Mouse (Mus musculus) right cerebral cortex, postnatal 36 days (tissue): ENCODE measurements around the gene Dip2c.

Source experiments
- DNase-seq, 2 experiments: peaks; one replicate each; pipeline ENCODE4 v3.0.0; 2022; ENCODE audit warnings: low spot score in 2 of 2, mixed read lengths in 1 of 2

Dip2c gene

DNA sequence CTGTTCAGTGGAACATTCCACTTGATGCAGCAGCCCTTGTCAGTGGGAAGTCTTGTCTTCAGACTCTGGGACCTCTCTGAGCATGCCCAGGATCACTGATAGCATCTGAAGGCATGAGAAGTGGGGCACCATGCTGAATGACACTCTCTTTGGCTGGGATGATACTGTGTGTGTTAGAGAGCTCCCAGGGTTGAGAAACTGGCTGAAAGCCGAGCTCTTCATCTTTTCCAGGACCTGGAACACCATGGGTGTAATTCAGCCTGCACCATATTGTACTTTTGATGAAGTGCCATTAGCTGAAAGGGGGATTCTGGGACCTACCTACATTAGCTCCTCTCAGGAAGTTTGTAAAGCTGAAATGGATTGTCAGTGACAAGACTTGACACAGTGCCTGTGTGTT, 146.5 kb downstream of the Dip2c start:
- no peak for DNase-seq

DNA sequence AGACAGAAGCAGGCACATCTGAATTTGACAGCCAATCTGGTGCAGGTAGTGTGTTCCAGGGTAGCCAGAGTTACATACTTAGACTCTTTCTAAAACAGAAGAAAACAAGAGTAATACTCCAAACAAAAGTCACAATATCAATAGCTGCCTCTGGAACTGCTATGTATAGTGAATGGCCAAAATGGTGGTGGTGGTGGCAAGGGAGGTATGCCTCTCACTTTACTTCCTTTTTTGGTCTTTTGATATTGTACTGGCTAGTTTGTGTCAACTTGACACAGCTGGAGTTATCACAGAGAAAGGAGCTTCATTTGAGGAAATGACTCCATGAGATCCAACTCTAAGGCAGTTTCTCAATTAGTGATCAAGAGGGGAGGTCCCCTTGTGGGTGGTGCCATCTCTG, 148.1 kb downstream of the Dip2c start:
- DNase-seq, result no peak

DNA sequence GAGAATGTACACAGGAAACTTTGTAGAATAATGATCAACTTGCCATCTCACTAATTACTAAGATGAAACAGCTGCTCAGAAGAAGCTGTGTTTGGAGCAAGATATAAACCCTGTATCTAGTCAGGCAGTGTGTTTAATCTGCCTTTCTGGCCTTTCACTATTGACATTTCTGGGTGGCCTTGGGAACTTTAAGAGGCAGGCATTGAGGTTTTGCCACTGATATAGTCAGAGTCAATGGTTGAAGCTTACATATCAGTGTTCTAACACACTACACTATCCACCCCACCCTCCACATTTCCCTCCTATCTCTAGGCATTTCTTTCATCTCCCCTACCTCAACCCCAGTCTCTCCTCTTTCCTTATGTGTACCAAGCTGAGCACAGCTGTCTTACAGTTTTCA, 149.9 kb downstream of the Dip2c start:
- DNase-seq, result no peak

DNA sequence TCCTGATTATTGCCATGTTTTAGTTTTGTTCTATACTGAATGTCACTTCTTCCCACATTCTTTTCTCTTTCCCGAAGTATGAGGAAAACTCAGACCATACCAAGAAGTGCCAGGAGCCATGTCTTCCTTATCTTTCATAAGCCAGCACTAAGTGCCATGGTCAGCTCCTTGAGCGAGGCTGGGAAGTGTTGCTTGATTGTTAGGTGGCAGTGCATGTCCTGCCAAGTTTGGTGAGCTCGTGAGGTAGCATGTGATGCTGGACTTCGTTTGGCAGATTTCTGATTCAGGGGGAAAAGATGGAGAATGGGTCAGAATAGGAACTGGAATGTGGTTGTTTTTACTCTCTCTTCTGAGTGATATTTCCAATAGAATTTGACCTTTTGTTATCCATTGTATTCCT, 150.5 kb downstream of the Dip2c start:
- DNase-seq, result no peak

DNA sequence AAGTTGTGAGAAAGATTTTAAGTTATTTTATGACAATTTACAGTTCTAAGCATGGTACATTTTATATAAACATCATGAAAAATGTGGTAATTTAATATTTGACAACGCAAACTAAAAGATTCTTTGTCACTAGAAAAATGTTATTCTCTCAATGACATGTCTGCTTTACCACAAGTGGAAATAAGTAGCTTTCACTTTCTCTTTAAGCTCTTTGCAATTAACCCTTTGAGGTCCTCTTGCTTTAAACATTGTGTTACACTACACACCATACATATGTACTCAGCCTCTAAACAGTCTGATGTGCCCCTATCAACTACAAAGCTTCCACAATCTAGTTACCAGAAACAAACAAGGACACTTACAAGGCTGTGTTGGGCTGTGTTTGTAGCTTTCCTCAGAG, 153.6 kb downstream of the Dip2c start:
- DNase-seq, result no peak

DNA sequence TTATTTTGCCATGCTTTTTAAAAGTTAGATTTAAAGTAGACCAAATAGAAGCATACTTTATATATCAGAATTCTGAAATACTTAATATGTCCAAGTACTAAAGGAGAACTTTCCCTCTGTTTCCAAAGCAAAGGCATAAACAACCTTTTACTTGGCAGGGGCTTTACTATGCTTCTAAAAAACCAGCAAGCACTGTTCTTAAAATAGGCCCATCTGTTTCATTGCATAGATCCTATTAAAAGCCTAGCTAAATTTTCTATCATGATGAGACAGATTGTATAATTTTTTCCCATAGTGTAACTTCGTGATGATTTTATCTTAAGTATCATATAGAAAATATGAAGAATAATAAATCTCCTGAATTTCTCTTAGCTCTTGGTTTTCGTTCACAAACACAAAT, 154.4 kb downstream of the Dip2c start:
- DNase-seq, result no peak

DNA sequence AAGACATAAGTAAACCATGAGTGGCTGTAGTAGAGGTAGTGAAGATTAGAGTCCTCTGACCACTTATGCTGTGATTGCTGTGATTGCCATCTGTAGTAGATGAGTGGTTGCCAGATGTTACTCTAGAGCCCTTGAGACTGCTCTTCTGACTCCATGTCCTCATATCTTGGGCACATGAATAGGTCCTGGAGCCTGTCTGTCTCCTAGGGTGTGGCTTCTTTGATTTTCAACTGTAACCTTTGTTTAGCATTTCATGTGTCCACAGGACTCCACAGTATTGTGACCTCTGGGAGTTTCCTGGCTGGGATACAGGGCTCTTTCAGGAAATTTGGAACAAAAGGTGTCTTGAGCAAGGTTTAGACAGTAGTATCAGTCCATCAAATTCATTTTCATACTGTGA, 155.1 kb downstream of the Dip2c start:
- no peak for DNase-seq

DNA sequence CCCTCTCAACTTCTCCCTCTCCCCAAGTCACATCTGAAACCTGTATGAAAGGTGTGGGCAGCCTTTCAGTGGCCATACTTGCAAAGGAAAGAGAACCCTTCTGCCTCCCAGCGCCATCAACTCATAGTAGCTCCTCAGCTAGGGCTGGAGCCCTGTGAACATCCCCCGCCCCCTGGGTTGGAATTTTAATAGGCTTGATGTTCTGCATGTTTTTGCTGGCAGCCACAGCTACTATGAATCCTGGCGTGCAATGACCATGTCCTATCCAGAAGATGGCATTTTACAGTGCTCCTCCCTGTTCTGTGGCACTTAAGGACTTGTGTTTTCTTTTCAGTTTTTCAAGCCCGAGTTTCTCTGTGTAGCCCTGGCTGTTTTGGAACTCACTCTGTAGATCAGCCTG, 166.7 kb downstream of the Dip2c start:
- DNase-seq, result no peak

DNA sequence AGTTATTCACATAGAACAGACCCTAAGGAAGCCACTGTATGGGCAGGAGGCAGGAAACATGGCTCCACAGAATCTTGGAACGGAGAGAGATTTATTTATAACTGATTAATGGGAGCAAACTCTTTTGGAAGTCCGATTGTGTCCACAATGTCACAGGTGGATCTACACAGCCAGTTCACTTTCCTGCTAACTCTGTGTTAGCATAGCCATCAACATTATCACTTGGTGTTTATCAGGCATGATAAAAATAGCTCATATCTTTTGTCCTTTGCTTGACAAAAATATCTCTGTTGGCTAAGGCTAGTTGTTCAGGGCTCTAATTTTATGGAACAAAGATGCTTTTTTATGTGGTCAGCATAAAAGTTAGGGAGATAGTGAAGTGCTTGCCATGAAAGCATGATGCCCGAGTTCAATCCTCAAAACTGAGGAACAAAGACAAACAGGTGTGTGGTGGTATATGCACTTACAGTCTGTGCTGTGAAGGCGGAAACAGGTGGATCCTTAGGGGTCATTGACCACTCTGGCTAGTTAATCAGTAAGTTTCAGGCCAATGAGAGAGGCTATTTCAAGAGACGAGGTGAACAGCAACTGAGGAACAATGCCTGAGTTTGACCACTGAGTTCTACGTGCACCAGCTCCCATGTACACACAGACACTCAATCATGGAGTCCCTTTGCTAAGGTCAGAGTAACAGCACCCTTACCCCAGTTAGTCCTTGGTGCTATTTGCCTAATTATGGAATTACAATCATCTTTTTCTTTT, 169.4 kb downstream of the Dip2c start:
- DNase-seq, result no peak

DNA sequence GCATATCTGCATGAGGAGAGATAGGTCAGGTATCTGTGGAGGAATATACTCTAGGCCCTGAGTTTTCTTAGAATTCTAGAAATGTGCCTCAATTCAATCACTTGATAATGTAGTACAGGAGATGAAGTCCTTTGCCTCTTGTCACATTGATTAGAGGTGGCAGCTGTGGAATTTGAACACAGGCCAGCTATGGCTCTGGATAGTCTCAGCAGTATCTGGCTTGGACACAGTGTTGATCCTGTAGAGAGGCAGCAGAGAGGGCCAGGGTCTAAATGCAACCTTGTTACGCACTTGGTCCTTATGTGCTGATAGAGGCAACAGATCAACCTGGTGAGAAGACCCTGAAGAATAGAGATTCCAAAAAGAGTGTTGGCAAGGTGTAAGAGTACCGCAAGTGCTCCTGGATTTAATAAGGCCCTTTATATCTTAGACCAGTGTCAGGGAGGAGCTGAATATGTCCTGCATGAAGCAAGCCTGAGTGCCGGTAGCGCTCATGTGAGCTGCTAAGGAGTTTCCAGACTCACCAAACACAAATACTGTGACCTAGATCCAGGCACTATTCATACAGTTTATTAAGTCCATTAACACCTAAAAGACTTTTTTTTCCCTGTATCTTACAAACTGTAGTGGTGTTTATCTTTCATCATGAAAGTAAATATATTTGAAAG, 170.3 kb downstream of the Dip2c start:
- DNase-seq, result no peak

DNA sequence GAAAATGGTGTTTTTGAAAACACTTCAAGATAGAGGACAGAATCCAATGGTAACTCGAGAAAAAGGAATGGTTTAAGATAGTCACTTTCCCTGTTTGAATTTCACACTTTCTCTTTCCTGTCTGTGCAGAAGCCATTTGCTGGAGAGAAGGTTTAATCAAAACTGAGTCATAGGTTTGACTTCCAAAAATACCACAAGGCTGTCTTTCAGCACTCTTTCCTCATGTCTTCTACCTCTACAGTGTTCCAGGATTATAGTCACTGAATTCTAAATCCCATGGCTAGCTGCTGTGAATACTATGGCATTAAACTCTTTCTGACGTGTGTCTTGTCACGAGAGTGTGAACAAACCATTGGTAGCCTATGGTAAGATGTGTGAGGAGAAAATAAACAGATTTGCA, 173.9 kb downstream of the Dip2c start:
- no peak for DNase-seq

DNA sequence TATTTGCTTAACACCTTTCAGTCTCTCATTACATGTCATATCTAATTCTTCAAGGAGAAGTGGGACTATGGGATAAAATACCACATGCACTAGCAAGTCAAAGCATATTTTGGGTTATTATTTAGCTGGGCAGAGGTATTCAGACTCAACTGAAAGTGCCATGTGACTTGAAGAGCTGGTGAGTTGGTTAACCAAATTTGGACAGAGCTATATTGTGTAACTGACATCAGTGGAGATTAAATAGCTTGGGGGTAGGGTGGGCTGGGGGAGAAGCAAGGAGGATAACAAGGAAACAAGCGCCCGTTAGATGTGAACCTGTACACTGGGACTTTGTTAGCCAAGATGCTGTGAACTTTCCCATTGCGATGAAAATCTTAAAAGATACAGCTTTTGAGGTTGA, 175.6 kb downstream of the Dip2c start:
- no peak for DNase-seq

DNA sequence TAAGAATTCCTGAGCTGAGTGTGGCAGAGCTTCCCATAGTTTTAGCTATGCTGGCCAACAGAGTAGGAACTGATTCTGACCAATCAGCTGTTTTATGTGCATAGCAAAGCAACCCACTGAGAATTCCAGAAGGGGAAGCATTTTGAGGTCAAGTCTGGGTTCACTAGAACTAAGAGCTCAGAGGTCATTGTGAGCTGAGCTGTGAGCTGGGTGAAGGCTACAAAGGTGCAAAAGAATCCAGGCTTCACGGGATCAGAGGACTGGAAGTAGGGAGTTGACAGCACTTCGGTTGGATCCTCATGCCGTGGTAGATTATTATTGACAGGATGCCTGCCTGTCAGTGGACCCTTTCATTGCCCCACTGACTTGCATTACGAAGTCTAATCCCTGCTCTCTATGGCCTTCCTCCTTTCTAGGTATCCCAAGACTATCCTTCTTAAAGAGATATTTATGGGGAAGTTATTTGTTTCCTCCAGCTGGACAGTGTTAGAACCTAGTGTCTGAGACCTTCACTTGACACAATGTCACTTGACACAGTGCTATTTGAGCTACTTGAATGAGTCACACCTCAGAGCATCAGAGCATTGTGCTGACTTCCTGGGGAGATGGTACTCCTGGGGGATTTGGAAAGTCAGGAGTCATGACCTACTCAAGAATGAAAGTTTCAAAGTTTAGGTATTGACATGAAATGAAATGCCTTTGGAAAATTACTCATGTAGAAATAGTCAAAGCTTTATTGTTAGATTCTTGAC, 178.3 kb downstream of the Dip2c start:
- no peak for DNase-seq

DNA sequence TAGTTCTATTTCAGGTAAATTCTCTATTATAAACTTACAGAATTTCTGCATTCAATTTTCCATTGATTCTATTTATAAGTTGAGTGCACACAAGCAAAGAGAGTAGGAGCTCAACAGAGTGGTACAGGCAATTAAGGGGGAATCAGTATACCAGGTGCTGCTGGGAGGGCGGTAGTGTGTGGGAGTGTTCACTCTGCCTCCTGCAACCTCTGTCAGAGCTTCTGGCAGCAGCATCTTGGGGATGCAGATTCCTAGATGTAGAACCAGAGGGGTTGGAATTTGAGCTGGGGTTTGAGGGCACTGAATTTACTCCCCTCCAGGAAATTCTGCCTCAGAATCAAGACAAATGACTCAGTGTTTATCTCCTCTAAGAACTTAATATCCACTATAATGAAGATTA, 179.7 kb downstream of the Dip2c start:
- no peak for DNase-seq

DNA sequence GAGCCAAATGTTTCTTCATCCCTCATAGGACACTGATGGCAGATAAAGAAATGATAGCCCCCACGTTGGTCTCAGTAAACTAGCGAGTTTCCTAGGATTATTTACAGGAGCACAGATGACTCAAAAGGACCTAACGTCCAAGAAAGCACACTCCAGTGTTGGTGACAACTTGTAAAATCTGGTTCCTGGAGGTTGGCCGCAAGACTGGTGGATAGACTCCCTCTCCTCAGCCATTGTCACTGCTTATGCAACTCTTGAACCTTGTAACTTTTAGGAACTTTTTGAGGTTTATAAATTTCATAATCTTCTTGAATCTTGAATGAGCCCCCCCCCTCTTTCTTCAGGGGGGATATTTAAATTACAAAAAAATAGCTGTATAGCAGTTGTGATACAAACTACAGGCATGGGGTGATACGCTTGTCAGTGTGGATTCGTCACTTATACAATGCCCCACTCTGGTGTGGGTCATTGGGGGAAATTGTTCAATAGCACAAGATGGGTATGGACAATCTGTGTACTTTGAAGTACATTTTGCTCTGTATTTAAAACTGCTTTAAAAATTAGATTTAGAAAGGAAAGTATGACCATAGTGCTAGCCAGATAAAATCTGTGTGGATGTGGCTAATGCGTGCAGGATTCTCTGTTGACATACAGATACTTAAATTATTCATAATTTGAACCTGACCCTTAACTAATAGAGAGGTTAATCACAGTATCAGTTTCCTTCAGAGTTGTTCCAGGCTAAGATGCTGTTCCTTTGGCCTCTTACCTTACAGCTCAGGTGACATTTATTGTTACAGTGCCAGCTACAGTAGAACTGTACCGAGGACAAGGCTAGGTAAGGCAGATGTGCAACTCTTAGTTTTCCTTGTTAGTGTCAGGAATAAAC, 181.3 kb downstream of the Dip2c start:
- no peak for DNase-seq

DNA sequence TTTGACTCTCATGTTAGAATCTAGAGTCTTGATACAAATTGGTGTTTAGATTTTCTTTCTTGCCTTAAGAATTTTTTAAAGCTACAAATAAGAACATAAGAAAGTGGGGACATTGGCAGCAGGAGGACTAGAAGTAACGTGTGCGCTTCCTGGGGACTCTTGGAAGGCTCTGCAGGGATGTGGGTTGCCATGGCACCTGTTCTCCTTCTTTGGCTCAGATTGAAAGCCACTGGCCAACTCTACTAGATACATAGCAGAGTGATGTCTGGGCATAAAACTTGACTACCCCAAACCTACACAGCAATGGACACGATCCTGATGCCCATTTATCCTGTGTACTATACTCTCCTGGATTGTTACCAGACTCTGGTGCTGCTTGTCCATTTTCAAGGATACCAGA, 188.1 kb downstream of the Dip2c start:
- peak in 1 of 2 experiments; percentile 19 for DNase-seq

DNA sequence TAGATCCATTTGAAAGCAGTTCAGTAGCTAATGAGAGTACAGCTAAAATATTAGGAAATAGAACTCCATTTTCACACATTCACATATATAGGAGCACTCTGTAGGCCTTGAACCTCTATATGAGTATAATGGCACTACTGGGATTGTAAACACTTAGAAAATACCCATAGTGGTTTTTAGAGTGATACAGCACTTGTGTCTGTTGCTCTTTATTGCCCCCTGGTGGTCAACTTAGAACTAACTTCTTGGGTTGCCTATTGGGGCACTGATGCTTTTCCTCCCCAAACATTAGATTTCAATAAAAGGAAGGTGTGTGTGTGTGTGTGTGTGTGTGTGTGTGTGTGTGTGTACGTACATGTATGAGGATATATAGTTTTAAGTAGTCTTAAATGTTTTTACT, 190.9 kb downstream of the Dip2c start:
- no peak for DNase-seq

DNA sequence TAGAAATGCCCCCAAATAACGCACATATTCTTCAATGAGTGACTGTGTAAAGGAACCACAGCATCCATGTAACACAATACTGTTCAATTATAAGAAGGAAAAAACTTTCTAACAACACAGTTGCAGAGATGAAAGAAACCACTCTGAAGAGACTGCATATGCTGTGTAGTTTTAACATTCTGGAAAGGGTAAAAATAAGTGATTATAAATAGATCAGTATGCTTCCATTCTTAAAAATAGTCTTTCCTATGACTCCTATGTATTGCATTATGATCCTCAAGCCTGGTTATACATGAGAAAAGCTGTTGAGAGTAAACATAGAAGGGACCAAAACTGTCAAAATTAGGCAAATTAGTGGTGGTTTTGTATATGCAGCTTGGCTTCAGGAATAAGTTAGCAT, 197.1 kb downstream of the Dip2c start:
- DNase-seq, result no peak

DNA sequence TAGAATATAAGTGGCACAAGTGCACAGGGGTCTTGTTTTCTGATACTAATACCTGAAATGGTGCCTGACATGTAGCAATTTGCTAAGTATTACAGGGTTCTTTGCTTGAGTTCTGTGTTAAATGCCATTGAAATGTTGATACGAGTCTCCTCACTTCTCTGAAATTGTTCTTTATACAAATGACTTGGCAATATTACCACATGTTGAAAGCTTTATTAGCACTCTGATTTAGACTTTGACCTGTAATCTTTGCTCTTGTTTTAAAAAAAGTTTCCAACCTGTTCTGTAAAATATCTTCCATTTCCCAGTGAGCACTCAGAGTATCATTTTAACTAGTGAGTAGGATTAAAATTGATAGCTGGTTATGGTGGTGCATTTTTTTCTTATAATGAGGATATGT, 205.4 kb downstream of the Dip2c start:
- no peak for DNase-seq

DNA sequence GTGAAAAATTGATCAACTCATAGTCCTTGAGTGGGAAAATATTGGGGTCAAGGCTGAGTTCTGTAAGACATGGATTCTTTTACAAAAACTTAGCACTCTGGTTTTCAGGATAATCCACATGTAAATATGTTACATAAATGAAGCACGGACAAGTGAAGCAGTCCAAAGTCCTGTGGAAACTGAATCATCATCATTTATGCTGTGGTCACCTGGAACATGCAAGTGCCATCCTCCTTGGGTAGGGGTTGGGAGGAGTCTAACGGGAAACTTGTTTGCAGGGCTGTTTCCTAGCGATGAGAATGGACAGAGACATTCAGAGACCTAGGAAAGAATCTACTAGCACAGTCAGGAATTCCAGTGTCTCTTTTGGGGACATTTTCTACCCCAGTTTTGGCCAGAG, 213.4 kb downstream of the Dip2c start:
- no peak for DNase-seq

DNA sequence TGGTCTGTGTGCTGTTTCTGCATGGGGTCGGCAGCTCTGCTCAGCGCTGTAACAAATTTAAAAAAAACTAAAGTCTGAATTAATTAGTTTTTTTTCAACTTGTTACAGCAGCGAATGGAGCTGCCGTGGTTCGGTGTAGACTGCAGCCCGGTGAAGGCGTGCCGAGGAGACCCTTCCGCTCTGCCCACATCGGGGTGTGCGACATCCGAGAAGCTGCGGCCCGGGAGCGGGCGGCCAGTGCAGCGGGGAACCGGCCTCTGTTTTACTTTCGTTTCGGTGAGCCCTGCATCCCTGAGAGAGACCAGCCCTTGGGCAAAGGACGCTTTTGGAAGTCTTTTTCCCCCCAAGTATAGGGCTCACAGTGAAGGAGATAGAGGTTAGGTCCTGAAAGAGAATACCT, 218.4 kb downstream of the Dip2c start:
- no peak for DNase-seq
